Mouse (Mus musculus): ENCODE measurements at regions not wholly inside any gene's neighbourhood (a gene's known extent, or its start where the extent isn't known, plus 50 kb on each side); places are given as distances from the start of the nearest gene placed in this dataset.

DNA sequence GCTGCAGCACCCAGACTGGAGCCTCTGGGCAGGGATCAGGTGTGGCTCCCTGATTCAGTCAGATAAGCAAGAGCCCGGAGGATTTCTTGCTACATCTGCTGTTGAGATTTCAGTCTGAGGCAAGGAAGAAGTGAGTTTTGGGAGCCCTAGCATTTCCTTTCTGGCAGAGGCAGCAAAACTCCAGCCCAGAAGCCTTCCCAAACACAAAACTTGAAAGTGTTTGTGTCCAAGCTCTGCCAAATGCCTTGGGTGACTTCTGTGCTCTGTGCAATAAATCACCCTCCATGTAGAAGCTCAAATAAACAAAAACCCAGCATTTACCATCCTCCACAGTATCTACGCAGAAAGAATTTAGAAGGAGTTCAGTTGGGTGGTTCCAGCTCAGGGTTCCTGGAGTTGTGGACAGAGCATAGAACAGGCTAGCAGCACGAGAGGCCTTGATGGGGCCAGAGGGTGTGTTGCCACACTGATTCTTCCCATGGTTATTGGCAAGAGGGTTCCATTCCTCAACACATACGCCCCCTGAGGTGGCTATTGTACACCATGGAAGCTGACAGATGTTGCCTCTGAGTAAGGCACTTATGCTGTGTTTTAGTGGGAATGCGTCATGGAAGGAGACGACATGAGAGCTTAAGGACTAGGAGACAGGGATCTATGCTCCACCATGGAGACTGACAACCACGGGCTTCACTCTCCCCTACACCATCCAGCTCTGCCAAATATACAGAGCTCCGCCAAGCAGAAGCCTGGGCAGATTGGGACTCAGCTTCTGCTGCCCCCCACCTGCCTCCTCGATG, 125.1 kb downstream of the Tmem17 start:
- no peaks in the 10 kb centered on the region for H3K36me3 ChIP-seq (replicated peaks)
- H3K27me3 ChIP-seq (ENCODE audit: poor library complexity, severe bottlenecking): no peaks in the 10 kb centered on the region
- WGBS: 90% methylated on average over 9 of the region's 9 CpGs
- H3K4me1 ChIP-seq: peaks cover 17% of the 10 kb centered on the region
- no peak overlapping the region for H3K4me3 ChIP-seq
- DNase-seq (ENCODE audit: extremely low spot score, low spot score): no peak
- H3K27ac ChIP-seq: no peak overlapping the region
- H3K9me3 ChIP-seq: no peaks in the 10 kb centered on the region

DNA sequence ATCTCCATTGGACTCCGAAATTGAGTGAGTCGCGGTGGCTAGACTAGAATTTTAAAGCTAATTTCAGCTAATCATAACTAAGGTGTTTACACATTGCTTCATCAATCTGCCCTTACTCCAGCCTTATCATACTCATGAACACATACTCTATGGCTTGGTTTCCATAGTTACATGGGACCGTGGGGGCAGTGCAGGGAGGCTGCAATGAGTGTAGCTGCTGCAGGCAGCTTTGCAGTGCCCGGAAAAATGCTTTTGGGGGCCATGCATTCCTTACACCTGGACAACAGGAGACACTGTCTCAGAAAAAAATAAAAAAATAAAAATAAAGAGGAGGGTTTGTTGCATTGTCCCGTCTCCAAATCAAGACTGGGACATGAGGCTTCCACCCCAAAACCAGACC, 126.3 kb downstream of the Tmem17 start:
- H3K36me3 ChIP-seq (replicated peaks): no peaks in the 10 kb centered on the region
- WGBS: 87% methylated on average over 6 of the region's 6 CpGs

DNA sequence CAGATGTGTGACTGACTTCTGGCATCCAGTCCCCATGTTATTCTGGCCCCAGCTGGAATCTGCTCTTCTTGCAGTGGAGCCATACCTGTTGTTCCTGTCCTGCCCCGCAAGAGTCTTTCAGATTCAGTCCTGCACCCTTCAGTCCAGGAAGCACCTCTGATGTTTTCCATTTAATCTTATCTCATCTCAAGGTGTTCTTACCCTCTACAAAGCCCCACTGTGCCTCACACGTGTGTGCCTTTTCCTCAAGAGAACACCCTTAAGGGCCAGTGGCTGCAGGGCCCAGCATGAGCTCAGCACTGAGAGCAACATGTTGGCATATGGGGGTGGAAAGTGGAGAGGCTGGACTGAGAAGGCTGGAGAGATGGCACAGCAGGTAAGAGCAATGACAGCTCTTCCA, 126.8 kb downstream of the Tmem17 start:
- no peaks in the 10 kb centered on the region for H3K27me3 ChIP-seq (ENCODE audit: poor library complexity, severe bottlenecking)
- H3K4me1 ChIP-seq: peaks cover 7% of the 10 kb centered on the region
- no peak overlapping the region for H3K4me3 ChIP-seq
- WGBS: 75% methylated on average over 2 of the region's 2 CpGs
- H3K9me3 ChIP-seq: no peaks in the 10 kb centered on the region
- H3K36me3 ChIP-seq (replicated peaks): no peaks in the 10 kb centered on the region
- no peak overlapping the region for H3K27ac ChIP-seq
- DNase-seq (ENCODE audit: extremely low spot score, low spot score): no peak

More for the DNA sequence above, 126.3 kb downstream of the Tmem17 start:
- no peak overlapping the region for H3K27ac ChIP-seq
- H3K4me3 ChIP-seq: no peak overlapping the region
- DNase-seq (ENCODE audit: extremely low spot score, low spot score): no peak
- H3K27me3 ChIP-seq (ENCODE audit: poor library complexity, severe bottlenecking): no peaks in the 10 kb centered on the region
- no peaks in the 10 kb centered on the region for H3K9me3 ChIP-seq
- H3K4me1 ChIP-seq: peaks cover 7% of the 10 kb centered on the region

DNA sequence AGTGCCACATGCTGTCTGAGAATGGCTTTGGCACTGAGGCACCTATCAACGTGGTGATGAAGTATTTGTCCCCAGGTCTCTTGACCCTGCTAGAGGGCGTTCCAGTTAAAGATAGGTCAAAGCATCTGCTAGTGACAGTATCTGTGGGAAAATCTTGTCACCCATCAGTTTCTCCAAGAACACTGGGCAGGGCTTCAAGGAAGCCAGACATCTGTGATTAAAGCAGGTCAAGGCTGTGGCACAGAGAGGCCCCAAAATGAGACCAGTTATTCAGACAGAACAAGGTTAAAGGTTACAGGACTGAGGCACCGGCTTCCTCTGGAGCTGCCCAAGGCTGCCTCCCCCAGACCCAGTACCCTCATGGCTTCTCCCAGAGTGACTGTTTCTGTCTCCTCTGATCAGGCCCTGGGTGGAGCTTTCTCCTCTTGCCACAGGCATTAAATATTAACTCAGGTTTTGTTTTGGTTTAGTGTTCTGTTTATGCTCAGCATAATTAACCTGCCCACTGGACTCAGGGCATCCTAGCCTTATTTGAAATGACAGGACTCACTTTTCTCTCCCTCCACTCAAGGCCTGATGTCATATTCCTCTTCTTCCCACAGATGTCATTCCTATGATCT, 128.6 kb downstream of the Tmem17 start:
- peaks cover 4% of the 10 kb centered on the region; the same call in 1 of the 2 replicates for H3K4me1 ChIP-seq
- 64% methylated on average over 3 of the region's 3 CpGs for WGBS
- no peak for DNase-seq (ENCODE audit: extremely low spot score, low spot score)

DNA sequence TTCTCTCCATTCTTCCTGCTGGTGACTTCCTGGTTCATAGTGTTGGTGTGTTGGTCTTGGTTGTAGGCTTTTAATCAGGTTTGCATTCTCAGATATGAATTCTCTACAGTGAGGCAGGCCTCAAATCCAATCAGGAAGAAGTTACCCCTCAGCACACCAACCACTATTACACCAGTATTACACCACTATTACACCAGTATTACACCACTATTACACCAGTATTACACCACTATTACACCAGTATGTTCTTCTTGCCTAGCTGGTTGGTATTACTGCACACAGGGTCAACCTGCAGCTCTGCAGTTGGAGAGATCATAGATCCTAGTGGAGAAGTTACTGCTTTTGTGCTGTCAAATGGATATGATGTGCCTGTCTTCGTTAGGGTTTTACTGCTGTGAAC, 129.6 kb downstream of the Tmem17 start:
- H3K27me3 ChIP-seq (ENCODE audit: poor library complexity, severe bottlenecking): no peaks in the 10 kb centered on the region
- DNase-seq (ENCODE audit: extremely low spot score, low spot score): no peak
- H3K27ac ChIP-seq: no peak overlapping the region
- no peaks in the 10 kb centered on the region for H3K36me3 ChIP-seq (replicated peaks)
- peaks cover 4% of the 10 kb centered on the region; the same call in 1 of the 2 replicates for H3K4me1 ChIP-seq
- no peaks in the 10 kb centered on the region for H3K9me3 ChIP-seq
- no peak overlapping the region for H3K4me3 ChIP-seq
- WGBS: 82% methylated on average over 1 of the region's 1 CpGs

More for the DNA sequence above, 128.6 kb downstream of the Tmem17 start:
- H3K27ac ChIP-seq: no peak overlapping the region
- no peaks in the 10 kb centered on the region for H3K36me3 ChIP-seq (replicated peaks)
- no peak overlapping the region for H3K4me3 ChIP-seq
- H3K27me3 ChIP-seq (ENCODE audit: poor library complexity, severe bottlenecking): no peaks in the 10 kb centered on the region
- no peaks in the 10 kb centered on the region for H3K9me3 ChIP-seq

DNA sequence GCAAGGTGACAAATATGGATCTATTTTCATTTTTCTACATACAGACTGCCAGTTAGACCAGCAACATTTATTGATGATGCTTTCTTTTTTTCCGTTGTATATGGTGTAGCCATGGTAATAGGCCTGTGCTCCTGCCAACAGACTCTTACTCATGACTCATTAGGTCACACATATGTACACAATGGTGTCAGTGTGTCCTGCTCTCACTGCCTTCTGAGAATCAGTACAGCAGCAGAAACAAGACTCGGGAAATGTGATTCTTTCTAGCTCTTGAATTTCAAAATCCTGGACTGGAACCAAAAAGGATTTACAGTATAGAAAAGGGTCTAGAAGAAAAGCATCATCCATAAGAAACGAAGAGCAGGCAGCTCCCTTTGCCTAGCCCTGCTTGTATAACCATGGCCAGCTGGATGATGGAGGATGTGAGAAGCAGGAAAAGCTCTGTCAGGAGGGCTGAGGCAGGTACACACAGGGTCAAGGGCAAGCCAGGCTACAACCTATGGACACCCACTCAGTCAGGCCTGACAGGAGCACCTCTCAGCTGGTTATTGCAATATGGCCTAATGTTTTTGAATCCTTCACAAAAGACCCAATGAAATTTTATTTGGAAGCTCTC, 132.2 kb downstream of the Tmem17 start:
- WGBS: 79% methylated on average over 3 of the region's 3 CpGs
- Histone ChIP-seq H3K9me3 (no peaks in the 10 kb centered on the region), H3K36me3 (replicated peaks) (no peaks in the 10 kb centered on the region), H3K27me3 (ENCODE audit: poor library complexity, severe bottlenecking) (no peaks in the 10 kb centered on the region), H3K27ac (no peak overlapping the region), H3K4me1 (peaks cover 4% of the 10 kb centered on the region; the same call in 1 of the 2 replicates), H3K4me3 (no peak overlapping the region)
- DNase-seq (ENCODE audit: extremely low spot score, low spot score): no peak

DNA sequence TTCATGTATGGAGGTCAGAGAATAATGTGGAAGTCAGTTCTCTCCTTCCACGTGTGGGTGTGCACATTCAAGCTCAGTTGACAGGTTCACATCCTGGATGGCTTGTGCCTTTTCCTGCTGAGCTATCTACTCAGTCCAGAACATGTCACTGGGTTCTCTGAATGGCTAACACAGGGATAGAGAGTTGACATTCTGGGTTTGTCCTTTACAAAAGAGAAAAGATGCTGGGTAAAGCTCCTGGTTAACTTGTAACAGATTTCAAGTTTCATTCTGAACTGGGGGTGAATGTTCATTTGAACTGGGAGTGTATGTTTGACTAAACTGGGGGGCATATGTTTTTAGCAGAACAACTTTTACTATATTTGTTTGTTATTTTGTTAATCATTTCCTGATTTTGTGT, 133.0 kb downstream of the Tmem17 start:
- no peak for DNase-seq (ENCODE audit: extremely low spot score, low spot score)
- Histone ChIP-seq H3K36me3 (replicated peaks) (no peaks in the 10 kb centered on the region), H3K4me1 (peaks cover 4% of the 10 kb centered on the region; the same call in 1 of the 2 replicates), H3K9me3 (no peaks in the 10 kb centered on the region), H3K27ac (no peak overlapping the region), H3K27me3 (ENCODE audit: poor library complexity, severe bottlenecking) (no peaks in the 10 kb centered on the region), H3K4me3 (no peak overlapping the region)
- WGBS: 83% methylated on average over 1 of the region's 1 CpGs

DNA sequence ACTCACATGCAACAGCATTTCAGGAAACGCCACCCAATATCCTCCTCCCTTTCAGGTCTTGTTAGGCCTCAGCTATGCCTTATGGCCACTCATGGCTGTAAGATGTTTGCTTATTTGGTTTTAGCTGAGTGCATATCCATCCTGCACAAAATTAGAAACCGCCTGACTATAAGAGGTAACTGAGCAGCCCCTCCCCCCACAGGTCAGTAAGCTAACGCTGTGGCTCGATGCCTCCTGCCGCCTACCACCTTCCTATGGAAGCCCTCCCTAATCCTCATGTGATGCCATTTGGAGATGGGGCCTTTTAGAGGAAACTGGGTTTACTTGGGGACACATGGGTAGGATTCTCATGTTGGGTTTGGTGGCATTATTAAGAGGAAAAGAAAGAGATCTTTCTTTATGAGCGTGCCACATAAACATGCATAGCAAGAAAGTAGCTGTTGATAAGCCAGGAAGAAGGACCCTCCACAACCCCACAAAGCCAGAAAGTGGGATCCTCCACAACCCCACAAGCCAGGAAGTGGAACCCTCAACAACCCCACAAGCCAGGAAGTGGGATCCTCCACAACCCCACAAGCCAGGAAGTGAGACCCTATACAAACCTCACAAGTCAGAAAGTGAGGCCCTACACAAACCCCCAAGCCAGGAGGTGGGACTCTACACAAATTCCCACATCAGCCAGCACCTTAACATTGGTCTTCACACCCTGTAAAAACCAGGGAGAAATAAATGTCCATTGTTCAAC, 134.5 kb downstream of the Tmem17 start:
- Histone ChIP-seq H3K4me3 (no peak overlapping the region), H3K27me3 (ENCODE audit: poor library complexity, severe bottlenecking) (no peaks in the 10 kb centered on the region), H3K36me3 (replicated peaks) (no peaks in the 10 kb centered on the region), H3K9me3 (no peaks in the 10 kb centered on the region), H3K4me1 (no peaks in the 10 kb centered on the region), H3K27ac (no peak overlapping the region)
- no peak for DNase-seq (ENCODE audit: extremely low spot score, low spot score)
- 72% methylated on average over 6 of the region's 6 CpGs for WGBS

DNA sequence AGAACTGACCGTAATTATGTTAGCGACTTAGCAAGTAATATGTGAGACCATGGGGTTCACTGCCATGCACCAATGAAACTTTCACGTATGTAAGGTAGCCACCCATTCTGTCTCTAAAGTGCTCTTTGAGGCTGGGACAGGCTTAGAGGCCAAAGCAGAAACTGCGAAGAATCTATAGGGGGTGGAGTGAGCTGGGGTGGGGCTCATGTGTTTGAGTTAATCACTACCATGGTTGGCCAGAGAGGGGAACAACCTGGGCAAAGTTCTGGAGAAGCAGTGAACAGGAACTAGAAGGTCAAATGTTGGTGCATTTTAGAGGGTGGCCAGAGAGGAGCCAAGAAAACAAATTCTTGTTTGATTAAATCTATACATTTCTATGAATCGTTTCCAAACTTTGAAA, 136.4 kb downstream of the Tmem17 start:
- no peaks in the 10 kb centered on the region for H3K36me3 ChIP-seq (replicated peaks)
- H3K9me3 ChIP-seq: no peaks in the 10 kb centered on the region
- 92% methylated on average over 5 of the region's 5 CpGs for WGBS
- DNase-seq (ENCODE audit: extremely low spot score, low spot score): no peak
- no peaks in the 10 kb centered on the region for H3K4me1 ChIP-seq
- no peak overlapping the region for H3K27ac ChIP-seq
- no peak overlapping the region for H3K4me3 ChIP-seq
- H3K27me3 ChIP-seq (ENCODE audit: poor library complexity, severe bottlenecking): no peaks in the 10 kb centered on the region

DNA sequence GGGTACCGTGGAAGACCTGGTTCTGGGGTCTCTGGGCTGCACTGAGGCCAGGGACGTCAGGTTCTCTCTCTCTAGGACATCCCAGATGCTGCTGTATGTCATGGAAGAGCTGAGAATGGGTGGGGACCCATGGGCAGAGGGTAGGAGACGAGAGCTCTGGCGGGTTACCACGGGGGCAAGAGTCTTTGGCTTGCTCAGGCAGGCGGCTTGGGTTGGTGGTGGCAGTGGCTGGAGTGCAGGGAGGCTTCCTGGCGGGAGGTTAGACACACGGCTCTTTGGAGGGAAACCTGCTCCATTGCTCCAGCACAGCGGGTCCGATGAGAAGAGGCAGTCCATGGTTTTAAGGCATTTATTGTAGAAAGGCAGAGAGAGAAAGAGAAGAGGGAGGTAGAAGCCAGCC, 138.9 kb downstream of the Tmem17 start:
- 89% methylated on average over 10 of the region's 10 CpGs for WGBS
- H3K27me3 ChIP-seq (ENCODE audit: poor library complexity, severe bottlenecking): no peaks in the 10 kb centered on the region
- H3K27ac ChIP-seq: no peak overlapping the region
- H3K4me1 ChIP-seq: no peaks in the 10 kb centered on the region
- DNase-seq (ENCODE audit: extremely low spot score, low spot score): no peak
- H3K4me3 ChIP-seq: no peak overlapping the region
- no peaks in the 10 kb centered on the region for H3K9me3 ChIP-seq
- H3K36me3 ChIP-seq (replicated peaks): no peaks in the 10 kb centered on the region

DNA sequence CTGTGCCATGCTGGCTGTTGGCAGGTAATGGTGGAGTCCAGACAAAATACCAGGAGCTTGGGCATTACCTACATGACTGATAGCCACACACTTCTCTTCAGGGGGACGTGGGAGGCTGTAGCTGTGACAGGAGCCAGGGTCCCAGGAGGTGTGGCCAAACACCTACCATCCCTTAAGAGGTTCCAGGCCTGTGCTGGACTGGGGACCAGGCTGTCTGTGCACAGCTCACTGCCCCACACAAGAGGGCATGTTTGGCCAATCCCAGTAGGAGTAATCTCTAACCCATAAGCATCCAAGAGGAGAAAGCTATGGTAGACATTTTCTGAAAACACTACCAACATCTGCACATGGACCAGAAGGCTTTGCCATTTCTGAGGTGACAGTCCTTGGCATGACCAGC, 139.4 kb downstream of the Tmem17 start:
- no peak for DNase-seq (ENCODE audit: extremely low spot score, low spot score)
- WGBS: 74% methylated on average over 1 of the region's 1 CpGs

DNA sequence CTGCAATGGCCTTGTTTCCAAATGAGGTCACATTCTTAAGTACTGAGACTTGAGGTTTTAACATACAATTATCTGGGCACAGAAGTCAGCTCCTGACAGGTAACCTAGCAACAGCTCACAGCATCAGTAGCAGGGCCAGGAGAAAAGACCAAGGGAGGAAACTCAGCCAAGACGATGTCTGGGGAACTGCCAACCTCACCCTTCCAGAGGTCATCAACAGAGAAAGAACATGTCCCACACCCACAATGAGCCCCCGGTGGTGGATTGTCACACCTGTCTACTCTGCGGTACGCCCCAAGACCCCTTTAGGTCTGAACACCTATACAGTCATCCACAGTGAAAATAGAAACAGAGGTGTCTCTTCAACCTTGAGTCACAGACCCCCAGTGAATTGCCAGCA, 140.0 kb downstream of the Tmem17 start:
- Histone ChIP-seq H3K4me1 (no peaks in the 10 kb centered on the region), H3K27ac (no peak overlapping the region), H3K27me3 (ENCODE audit: poor library complexity, severe bottlenecking) (no peaks in the 10 kb centered on the region), H3K36me3 (replicated peaks) (no peaks in the 10 kb centered on the region), H3K9me3 (no peaks in the 10 kb centered on the region), H3K4me3 (no peak overlapping the region)
- no peak for DNase-seq (ENCODE audit: extremely low spot score, low spot score)
- WGBS: 89% methylated on average over 4 of the region's 4 CpGs

More for the DNA sequence above, 139.4 kb downstream of the Tmem17 start:
- H3K27ac ChIP-seq: no peak overlapping the region
- no peaks in the 10 kb centered on the region for H3K4me1 ChIP-seq
- H3K9me3 ChIP-seq: no peaks in the 10 kb centered on the region
- no peaks in the 10 kb centered on the region for H3K36me3 ChIP-seq (replicated peaks)
- H3K4me3 ChIP-seq: no peak overlapping the region
- H3K27me3 ChIP-seq (ENCODE audit: poor library complexity, severe bottlenecking): no peaks in the 10 kb centered on the region

All from forebrain, embryonic 10.5 days (tissue).